Mouse (Mus musculus): ENCODE results near the gene A630076J17Rik.

The A630076J17Rik gene

GRCm38 (mm10) chr3:107230527-107230926 is at the start of gene A630076J17Rik:
TSS of gene A630076J17Rik (plus strand) at chr3:107230614.
- DNase-seq (ENCODE audit: extremely low read depth, low read depth, low spot score), result no peak

GRCm38 (mm10) chr3:107180860-107181259 is 49.6 kb upstream of the A630076J17Rik start:
- DNase-seq (ENCODE audit: extremely low read depth, low read depth, low spot score), result no peak

GRCm38 (mm10) chr3:107182756-107183155 is 47.7 kb upstream of the A630076J17Rik start, which contains the start of gene Kcna10:
TSS of gene Kcna10 (plus strand) at chr3:107183056.
- no peak for DNase-seq (ENCODE audit: extremely low read depth, low read depth, low spot score)

DNA sequence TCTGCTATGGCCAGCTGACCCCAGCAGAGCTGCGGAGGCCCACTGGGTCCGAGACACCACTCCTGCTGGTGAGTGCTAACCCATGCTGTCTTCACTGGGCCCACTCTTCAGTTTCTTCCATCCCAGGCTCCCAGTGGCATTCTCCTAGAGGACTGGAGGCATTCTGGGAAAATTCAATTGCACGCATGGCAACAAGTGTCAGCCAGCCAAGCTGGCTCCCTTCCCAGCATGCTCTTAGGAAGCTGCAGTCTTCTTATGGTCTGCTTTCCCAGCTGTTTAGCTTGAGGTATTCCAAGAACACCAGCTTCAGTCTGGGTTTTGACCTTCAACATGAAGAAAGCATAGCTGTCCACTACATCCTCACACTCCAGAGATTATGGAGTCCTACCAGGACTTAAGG is 47.2 kb upstream of the A630076J17Rik start:
- no peak for DNase-seq (ENCODE audit: extremely low read depth, low read depth, low spot score)

GRCm38 (mm10) chr3:107185597-107185996 is 44.8 kb upstream of the A630076J17Rik start:
- no peak for DNase-seq (ENCODE audit: extremely low read depth, low read depth, low spot score)

GRCm38 (mm10) chr3:107187022-107187421 is 43.4 kb upstream of the A630076J17Rik start:
- no peak for DNase-seq (ENCODE audit: extremely low read depth, low read depth, low spot score)

DNA sequence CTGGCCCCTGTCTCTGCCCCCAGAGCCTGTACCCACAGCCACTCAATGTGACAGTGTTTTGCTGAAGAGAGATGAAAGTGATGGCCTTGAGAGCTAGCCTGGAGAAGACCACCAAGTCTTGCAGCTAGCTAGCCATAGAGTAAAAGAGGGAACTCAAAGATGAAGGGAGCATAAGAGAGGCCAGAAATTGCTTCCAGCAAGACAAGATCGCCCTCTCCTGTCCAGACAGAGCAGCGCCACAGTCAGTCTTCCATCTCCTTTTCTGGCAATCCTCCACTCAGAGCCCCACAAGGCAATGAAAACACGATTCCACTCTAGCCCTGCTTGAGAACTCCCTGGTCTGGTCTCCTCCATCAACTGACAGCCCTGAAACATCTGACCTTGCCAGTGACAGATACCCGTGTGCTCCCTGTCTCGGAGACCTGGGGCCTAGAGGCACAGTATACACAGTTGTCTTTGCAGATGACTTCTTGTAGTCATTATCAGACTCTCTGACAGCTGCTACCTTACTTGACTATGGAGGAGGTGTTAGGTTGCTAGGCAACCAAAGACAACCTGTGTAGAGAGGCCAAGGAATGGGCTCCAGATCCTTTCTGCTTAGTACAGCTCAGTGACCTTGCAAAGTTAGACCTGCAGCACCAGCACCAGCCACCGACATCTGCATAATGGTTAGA is 42.1 kb upstream of the A630076J17Rik start:
- no peak for DNase-seq (ENCODE audit: extremely low read depth, low read depth, low spot score)

- DNase-seq (ENCODE audit: extremely low read depth, low read depth, low spot score), result no peak
Observed at GRCm38 (mm10) chr3:107201310-107202180, 28.9 kb upstream of the A630076J17Rik start.

GRCm38 (mm10) chr3:107204413-107204812 is 26.0 kb upstream of the A630076J17Rik start:
- no peak for DNase-seq (ENCODE audit: extremely low read depth, low read depth, low spot score)

- DNase-seq (ENCODE audit: extremely low read depth, low read depth, low spot score), result no peak
Observed at GRCm38 (mm10) chr3:107205170-107205569, 25.2 kb upstream of the A630076J17Rik start.

GRCm38 (mm10) chr3:107205994-107206393 is 24.4 kb upstream of the A630076J17Rik start:
- no peak for DNase-seq (ENCODE audit: extremely low read depth, low read depth, low spot score)

DNA sequence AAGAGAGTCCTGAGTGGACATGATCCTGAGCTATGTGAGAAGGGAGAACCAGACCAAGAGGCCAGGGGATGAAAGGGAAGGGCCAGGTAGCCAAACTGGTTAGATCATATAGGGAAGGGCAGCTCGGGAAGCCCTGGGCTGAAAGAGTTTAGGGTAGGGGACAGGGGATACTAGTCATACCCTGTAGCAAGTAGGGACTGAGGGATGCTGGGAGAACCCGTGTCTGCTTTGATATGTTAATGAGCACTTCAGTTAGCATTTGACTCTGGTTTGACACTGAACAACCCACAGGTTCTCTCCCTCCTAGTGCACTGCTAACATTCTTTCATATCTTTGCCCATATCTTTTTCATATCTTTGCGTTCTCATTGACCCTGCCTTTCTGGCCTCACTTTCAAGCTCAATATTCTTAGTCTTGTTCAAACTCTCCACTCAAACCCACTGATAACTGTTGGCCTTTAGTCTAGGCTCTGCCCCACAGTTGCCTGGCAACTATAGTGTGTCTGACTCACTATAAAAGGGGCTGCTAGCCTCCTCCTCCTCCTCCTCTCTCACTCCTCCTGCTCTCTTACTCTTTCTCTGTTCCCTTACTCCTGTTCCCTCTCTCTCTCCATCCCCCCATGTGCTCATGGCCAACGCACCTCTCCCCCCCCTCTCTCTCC is 23.8 kb upstream of the A630076J17Rik start:
- no peak for DNase-seq (ENCODE audit: extremely low read depth, low read depth, low spot score)

- no peak for DNase-seq (ENCODE audit: extremely low read depth, low read depth, low spot score)
Observed at GRCm38 (mm10) chr3:107207625-107208253, 22.7 kb upstream of the A630076J17Rik start.

GRCm38 (mm10) chr3:107214606-107215005 is 15.8 kb upstream of the A630076J17Rik start:
- DNase-seq (ENCODE audit: extremely low read depth, low read depth, low spot score), result no peak

DNA sequence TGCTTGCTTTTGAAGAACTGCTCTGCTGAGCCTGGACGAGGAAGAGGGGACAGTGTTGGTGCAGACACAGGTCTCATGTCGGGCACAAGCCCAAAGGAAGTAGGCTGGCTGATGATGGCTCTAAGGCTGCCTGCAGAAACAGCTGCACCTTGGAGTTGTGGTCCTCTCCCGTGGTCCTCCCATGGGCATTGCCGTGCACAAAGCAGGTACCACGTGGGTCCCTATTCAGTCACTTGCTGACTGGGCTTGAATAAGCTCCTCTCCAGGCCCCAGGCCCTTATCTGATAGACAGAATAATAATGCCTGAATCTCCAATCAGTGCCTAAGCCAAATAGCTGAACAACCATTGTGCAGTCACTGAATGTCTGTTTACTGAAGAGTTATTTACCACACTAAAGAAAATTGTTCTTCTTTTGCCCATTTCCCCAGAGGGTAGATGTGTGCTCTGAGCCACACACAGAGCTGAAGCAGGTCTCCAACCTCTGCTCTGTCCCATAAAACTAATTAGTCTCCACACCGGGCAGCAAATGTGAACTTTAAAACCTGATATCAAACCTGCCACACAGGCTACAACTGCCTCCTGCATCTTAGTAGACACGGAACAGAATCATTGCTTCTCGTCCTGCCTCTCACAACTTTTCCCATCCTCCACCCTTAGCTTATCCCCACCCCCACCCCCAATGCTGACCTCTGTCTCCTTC is 13.9 kb upstream of the A630076J17Rik start:
- no peak for DNase-seq (ENCODE audit: extremely low read depth, low read depth, low spot score)

DNA sequence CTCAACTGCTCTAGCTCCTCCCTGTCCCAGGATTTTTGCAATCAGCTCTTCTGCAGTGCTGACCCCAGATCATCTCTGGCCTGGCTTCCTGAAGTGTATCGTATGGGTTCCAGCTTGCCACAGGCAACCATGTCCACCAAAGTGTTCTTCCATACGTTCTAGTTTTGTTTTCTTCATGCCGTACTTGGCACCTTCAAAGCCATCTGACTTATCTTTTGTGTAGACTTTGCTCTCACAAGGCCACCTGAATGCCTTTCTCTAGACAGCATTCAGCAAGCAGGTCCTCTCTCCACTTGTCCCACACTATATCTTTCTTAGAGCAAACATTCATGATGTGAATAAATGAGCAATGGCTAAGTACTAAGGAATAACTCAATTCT is 13.3 kb upstream of the A630076J17Rik start:
- no peak for DNase-seq (ENCODE audit: extremely low read depth, low read depth, low spot score)

DNA sequence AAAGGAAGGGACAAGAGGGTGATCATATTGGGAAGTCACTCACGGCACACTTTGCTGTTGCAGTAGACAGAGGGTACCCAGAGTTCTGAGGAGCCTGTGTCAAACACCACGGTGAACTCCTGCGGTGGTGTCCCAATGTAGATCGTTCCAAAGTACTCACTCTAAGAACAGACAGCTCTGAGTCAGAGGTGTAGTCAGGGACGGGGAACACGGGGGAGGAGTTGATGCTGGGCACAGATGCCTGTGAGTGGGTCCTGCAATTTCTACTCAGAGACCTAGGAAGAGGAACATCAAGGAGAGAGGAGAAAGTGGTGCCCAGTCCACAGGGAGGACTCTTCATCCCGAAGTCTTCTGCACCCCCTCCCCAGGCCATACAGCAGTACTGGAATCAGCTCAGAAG is 11.8 kb upstream of the A630076J17Rik start:
- DNase-seq (ENCODE audit: extremely low read depth, low read depth, low spot score), result no peak

- no peak for DNase-seq (ENCODE audit: extremely low read depth, low read depth, low spot score)
Observed at GRCm38 (mm10) chr3:107221608-107222007, 8.8 kb upstream of the A630076J17Rik start, which contains the start of gene Cym. TSS of gene Cym (minus strand) at chr3:107221732.

DNA sequence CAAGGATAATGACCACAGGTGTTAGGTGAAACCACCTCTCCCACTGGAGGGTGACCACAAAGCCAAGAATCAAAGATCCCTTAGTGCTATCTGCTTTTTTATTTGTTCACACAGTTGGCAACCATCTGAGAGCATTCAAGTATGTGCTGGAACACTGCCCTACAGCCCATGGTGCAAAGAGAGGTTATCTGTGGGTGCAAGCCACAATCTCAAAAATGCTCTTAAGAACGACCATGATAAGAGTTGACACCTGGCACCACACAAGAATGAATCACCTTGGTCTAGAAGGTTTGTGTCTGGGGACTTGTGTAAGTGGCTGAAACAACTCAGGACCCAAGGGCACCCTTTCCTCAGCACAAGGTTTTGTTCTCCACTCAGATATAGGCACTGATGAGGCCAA is 7.2 kb upstream of the A630076J17Rik start:
- DNase-seq (ENCODE audit: extremely low read depth, low read depth, low spot score), result no peak

DNA sequence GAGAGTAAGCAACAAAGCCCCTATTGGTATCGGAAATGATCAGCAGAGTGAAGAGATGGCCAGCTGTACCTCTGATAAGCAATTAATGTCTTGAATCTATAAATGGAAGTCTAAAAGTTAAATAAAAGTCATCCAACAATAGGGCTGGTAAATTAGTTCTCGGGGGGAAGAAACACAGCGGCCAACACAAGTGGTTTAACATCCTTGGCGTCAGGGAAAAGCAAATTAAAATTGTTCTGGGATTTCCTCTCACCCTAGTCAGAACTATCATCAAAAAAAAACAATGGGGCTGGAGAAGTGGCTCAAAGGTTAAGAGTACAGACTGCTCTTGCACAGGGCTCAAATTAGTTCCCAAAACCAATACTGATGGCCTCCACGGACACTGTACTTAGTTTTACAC is 4.6 kb upstream of the A630076J17Rik start:
- no peak for DNase-seq (ENCODE audit: extremely low read depth, low read depth, low spot score)
